Mouse (Mus musculus): ENCODE data around the gene Trip10.

DNA sequence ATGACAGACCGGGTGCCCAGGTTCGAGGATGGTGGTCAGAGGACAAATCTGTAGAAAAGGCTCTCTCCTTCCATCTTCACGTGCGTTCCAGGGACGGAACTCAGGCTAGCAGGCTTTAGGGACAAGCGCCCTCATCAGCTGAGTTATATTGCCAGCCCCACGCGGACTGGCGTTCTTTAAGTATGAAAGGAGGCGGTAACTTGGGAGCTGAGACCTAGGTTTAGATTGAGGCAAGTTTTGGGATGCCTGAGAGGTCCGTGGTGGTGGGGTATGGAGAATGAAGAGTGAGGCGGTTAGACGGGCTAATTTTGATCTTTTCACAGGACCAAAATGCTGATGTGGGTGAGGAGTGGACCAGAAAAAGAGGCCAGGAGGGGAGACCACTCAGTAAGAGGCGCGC lies 25.4 kb downstream of the Trip10 start:
- TF ChIP-seq E2F4 (IDR thresholded peaks at IDR 0.05; ENCODE audit: insufficient read depth) = no peak
- TF ChIP-seq POLR2AphosphoS2 (IDR thresholded peaks at IDR 0.05; ENCODE audit: insufficient read length, low read depth) = no peak
